Mouse (Mus musculus) pancreas, adult 10 weeks (tissue): Measurements from ENCODE around the gene 1700001C02Rik. TPM values are rescaled to one million over a fixed set of nuclear protein-coding genes. Genes with fewer than 3 reads are reported as not detected.

Source experiments
- polyA plus RNA-seq: library from polyadenylated mRNA; stranded (reverse); fragments of 350-450 nt; fragmentation: Illumina TruSeq; extraction: RNeasy Lipid Tissue Mini Kit (QIAGEN cat#74804); gene quantifications from one replicate; pipeline ENCODE4 v1.2.3, GENCODE M21; 2015; ENCODE audit warnings: low read depth, low replicate concordance; ENCODE audit not compliant: insufficient read depth

1700001C02Rik gene
- polyA plus RNA-seq, result not detected

DNA sequence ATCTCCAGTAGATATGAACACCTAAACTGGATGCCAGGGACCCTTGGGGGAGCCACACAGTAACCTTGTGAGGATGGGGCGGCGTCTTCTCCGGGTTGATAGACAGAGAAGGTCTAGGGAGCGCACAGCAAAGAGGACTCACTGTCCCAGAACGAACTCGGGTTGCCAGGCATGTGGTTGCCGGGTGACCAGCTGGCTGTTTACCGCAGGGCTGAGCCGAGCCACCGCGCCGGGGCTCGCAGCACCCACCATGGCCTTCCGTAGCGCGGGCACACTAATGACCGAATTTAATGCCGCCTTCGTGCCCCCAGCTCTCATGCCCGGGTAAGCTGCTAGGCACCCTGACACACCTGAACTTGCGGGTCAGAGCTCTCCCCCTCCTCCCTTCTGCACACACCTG lies at the start of gene 1700001C02Rik:
Gene 1700001C02Rik, plus strand, starts transcription at position 187 of the 400 bp plus-strand sequence.

DNA sequence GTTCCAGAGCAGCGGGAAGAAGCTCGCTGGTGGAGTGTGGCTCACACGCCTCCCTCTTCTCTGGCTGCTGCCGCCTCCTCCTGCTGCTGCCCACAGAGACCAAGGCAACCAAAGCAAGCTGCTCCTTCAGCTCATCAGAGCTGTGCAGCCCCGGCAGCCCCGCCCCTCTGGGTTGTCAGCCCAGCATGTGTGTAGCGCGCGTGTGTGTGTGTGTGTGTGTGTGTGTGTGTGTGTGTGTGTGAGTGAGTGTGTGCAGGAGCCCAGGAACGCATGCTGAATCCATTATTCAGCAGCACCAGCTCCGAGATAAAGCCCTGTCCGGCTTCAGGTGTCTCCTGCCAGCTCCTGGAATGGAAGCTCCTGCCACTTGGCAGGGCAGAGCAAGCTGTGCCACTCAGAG lies 4.0 kb upstream of the 1700001C02Rik start, which contains the start of gene Otof:
Gene Otof, minus strand, starts transcription at position 112 of the 400 bp plus-strand sequence.

Other genes starting within 250 kb of the 1700001C02Rik start
- gene Selenoi, start 233.5 kb upstream of the 1700001C02Rik start, polyA plus RNA-seq, result 4.2 TPM
- gene Drc1, start 184.7 kb upstream of the 1700001C02Rik start, polyA plus RNA-seq, result 0.76 TPM
- gene Otof, start 4.1 kb upstream of the 1700001C02Rik start, polyA plus RNA-seq, result 0.17 TPM
- not detected for gene Cib4, start 79.8 kb downstream of the 1700001C02Rik start, polyA plus RNA-seq
- 1.2 TPM for gene Kcnk3, start 122.1 kb downstream of the 1700001C02Rik start, polyA plus RNA-seq
- 4.7 TPM for gene Slc35f6, start 181.9 kb downstream of the 1700001C02Rik start, polyA plus RNA-seq
- gene Cenpa, start 200.7 kb downstream of the 1700001C02Rik start, polyA plus RNA-seq, result 2.0 TPM
- 0.70 TPM for gene Dpysl5, start 245.5 kb downstream of the 1700001C02Rik start, polyA plus RNA-seq